Mouse (Mus musculus) neural tube, embryonic 12.5 days (tissue): Measurements from ENCODE around the gene Fbxw11. TPM values are rescaled to one million over a fixed set of nuclear protein-coding genes. Genes with fewer than 3 reads are reported as not detected.
"Not testable (repeated sequence)": the region's sequence is repeated elsewhere in the genome, so short reads cannot be mapped to it uniquely, and the experiment has no call there.

Experiments used
- ATAC-seq: fragments of 200-750 bp; cut with Nextera tagmentation; 2 replicates; pipeline ENCODE4 v1.8.0; 2017; ENCODE audit warnings: low read depth, mild to moderate bottlenecking, moderate TSS enrichment, moderate library complexity; ENCODE audit not compliant: low FRiP score
- H3K27ac ChIP-seq: fragments of 300-500 bp; sonication (generic); 2 replicates; pipeline ENCODE4 v1.5.1; 2016
- H3K27me3 ChIP-seq: fragments of 300-500 bp; sonication (generic); replicated peaks from 2 replicates; pipeline ENCODE4 v1.6.1; 2016; ENCODE audit warnings: mild to moderate bottlenecking
- H3K36me3 ChIP-seq: fragments of 300-500 bp; sonication (generic); 2 replicates; pipeline ENCODE4 v1.6.1; 2016; ENCODE audit warnings: mild to moderate bottlenecking
- H3K4me1 ChIP-seq: fragments of 300-500 bp; sonication (generic); 2 replicates; pipeline ENCODE4 v1.6.1; 2016
- H3K4me2 ChIP-seq: fragments of 300-500 bp; sonication (generic); replicated peaks from 2 replicates; pipeline ENCODE4 v1.6.1; 2016; ENCODE audit warnings: mild to moderate bottlenecking
- H3K4me3 ChIP-seq: fragments of 300-500 bp; sonication (generic); 2 replicates; pipeline ENCODE4 v1.5.1; 2016
- H3K9ac ChIP-seq: fragments of 300-500 bp; sonication (generic); 2 replicates; pipeline ENCODE4 v1.6.1; 2016; ENCODE audit warnings: mild to moderate bottlenecking
- H3K9me3 ChIP-seq: fragments of 300-500 bp; sonication (generic); 2 replicates; pipeline ENCODE4 v1.6.1; 2016; ENCODE audit warnings: mild to moderate bottlenecking
- WGBS: fragments of 180-500 bp; shearing (Covaris S2); methylation state at CpG from one replicate; pipeline ENCODE4 v1.1.7; 2016; 5-methylcytosine and 5-hydroxymethylcytosine counted together
- polyA plus RNA-seq: library from polyadenylated mRNA; unstranded; fragments of >200 nt; fragmentation: Nextera tagmentation; extraction: Ambion mirVana; gene quantifications from 2 replicates; pipeline ENCODE4 v1.2.1, GENCODE M21; 2016

Gene Fbxw11
- polyA plus RNA-seq, 1 experiment from 2014 or later = 121 TPM

GRCm38 (mm10) chr11:32682335-32683102, 40.0 kb downstream of the Fbxw11 start:
- WGBS = 87% methylated on average over 5 of the region's 5 CpGs
- ATAC-seq = no peak
- no peaks in the 10 kb centered on the region for H3K36me3 ChIP-seq
- H3K4me2 ChIP-seq = no peak overlapping the region
- H3K9me3 ChIP-seq = no peaks in the 10 kb centered on the region
- no peak overlapping the region for H3K27ac ChIP-seq
- no peaks in the 10 kb centered on the region for H3K27me3 ChIP-seq
- no peak overlapping the region for H3K4me3 ChIP-seq
- H3K9ac ChIP-seq = no peak overlapping the region
- H3K4me1 ChIP-seq = peaks cover 7% of the 10 kb centered on the region; the same call in 1 of the 2 replicates

DNA sequence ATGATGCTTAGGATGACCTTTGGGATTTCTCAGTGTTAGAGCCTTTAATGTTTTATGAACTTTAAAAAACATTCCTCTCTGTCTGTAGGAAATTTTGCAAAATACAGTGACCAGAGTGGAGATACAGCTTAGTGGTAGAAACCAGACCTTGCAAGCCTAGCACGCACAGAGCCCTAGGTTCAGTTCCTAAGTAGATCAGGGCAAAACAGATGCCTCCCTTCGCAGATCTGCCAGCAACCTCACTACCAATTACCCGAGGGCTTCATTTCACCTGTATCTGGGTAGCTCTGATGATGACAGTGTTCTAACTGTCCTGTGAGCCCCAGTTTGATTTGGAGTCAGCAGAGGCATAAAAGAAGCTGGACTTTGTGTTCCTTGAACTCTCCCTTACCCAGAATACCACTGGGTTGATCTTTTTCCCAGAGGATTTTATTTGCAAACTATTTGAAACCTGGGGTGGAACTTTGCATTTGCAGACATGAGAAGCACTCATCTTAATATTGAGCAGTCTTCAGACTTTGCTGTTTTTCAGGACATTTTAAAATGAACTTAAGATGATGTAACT, 42.2 kb downstream of the Fbxw11 start:
- H3K9ac ChIP-seq = no peak overlapping the region
- H3K4me1 ChIP-seq = peaks cover 7% of the 10 kb centered on the region; the same call in 1 of the 2 replicates
- H3K9me3 ChIP-seq = no peaks in the 10 kb centered on the region
- no peak overlapping the region for H3K27ac ChIP-seq
- no peaks in the 10 kb centered on the region for H3K27me3 ChIP-seq
- no peak overlapping the region for H3K4me2 ChIP-seq
- WGBS = 83% methylated on average over 3 of the region's 3 CpGs
- H3K36me3 ChIP-seq = no peaks in the 10 kb centered on the region
- ATAC-seq = no peak
- H3K4me3 ChIP-seq = no peak overlapping the region

DNA sequence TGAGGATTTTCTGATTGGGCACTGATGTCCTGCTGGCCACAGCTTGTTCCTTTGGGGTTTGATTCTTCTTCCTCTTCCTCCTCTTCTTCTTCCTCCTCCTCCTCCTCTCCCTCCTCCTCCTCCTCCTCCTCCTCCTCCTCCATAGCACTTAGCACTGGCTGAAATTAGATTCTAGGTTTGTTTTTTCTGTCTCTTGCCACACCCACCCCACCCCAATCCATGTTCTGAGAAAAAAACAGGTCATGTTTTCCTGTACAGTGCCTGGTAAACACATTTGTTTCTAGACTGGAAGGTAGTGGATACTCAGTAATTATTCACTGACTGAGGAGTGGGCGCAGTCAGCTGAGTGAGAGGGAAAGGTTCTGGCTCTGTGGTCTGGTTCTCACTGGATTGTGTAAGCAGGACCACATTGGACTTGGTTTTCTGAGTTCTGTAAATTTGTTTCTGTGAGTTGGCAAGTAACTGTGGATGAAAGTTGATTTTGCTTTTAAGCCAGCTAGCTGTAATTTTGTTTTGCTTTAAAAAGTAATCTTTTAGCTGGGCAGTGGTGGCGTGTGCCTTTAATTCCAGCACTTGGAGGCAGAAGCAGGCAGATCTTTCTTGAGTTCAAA, 45.8 kb downstream of the Fbxw11 start:
- Histone ChIP-seq H3K4me1 (no peaks in the 10 kb centered on the region; the same call in 1 of the 2 replicates), H3K4me2 (no peak overlapping the region), H3K27ac (no peak overlapping the region), H3K36me3 (no peaks in the 10 kb centered on the region), H3K4me3 (no peak overlapping the region), H3K9ac (no peak overlapping the region), H3K27me3 (no peaks in the 10 kb centered on the region), H3K9me3 (no peaks in the 10 kb centered on the region)
- 93% methylated on average over 2 of the region's 2 CpGs for WGBS
- ATAC-seq = no peak

DNA sequence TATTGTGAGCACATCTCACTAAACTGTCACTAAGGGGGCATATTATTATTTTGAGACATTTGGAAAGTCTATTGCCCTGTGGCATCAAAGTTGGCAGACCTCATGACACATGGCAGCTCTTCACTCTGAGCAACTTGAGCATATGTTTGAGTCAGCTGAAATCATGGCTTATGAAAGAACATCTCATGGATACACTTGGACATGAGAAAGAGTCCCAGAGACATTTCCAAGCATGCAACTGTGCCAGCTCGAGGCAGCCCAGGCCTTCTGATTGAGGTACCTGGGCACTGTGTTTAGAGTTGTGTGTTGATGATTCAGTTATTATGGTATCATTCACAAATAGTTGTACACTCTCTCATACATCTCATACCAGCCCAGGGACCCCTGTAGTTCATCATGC, 47.0 kb downstream of the Fbxw11 start:
- Histone ChIP-seq H3K4me3 (no peak overlapping the region), H3K27ac (no peak overlapping the region), H3K9me3 (no peaks in the 10 kb centered on the region), H3K36me3 (no peaks in the 10 kb centered on the region), H3K9ac (no peak overlapping the region), H3K4me2 (no peak overlapping the region), H3K4me1 (peaks cover 9% of the 10 kb centered on the region; the same call in 1 of the 2 replicates), H3K27me3 (no peaks in the 10 kb centered on the region)
- no peak for ATAC-seq
- WGBS = 95% methylated on average over 1 of the region's 1 CpGs

DNA sequence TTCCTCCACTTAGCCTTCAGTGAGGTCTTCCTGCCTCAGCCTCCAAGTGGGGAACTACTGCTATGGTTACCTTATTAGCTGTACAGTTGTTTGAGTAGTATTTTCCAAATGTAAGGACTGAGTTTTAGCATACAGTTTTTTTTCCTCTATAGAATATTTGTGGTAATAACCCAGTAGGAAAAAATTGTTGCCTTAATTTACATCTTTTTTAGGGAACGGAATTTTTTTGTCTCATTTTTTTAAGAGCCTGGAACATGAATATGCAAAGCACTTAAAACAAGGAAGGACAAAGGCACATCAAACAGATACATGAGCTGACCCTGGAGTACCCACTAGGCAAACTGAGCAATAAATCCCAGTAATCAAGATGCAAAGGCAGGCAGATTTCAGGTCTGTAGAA, 50.3 kb downstream of the Fbxw11 start:
- Histone ChIP-seq H3K4me2 (no peak overlapping the region), H3K27me3 (no peaks in the 10 kb centered on the region), H3K9ac (no peak overlapping the region), H3K27ac (no peak overlapping the region), H3K9me3 (no peaks in the 10 kb centered on the region), H3K4me1 (peaks cover 15% of the 10 kb centered on the region; the same call in 1 of the 2 replicates), H3K4me3 (no peak overlapping the region), H3K36me3 (no peaks in the 10 kb centered on the region)
- ATAC-seq = no peak
- 80% methylated on average over 1 of the region's 1 CpGs for WGBS

GRCm38 (mm10) chr11:32693431-32694141, 51.1 kb downstream of the Fbxw11 start:
- ATAC-seq = no peak
- Histone ChIP-seq H3K36me3 (no peaks in the 10 kb centered on the region), H3K4me1 (peaks cover 19% of the 10 kb centered on the region; the same call in 1 of the 2 replicates), H3K9ac (no peak overlapping the region), H3K27me3 (no peaks in the 10 kb centered on the region), H3K4me2 (no peak overlapping the region), H3K9me3 (no peaks in the 10 kb centered on the region), H3K27ac (no peak overlapping the region), H3K4me3 (no peak overlapping the region)
- WGBS = 51% methylated on average over 7 of the region's 7 CpGs

GRCm38 (mm10) chr11:32694322-32695003, 51.9 kb downstream of the Fbxw11 start:
- peaks cover 19% of the 10 kb centered on the region; the same call in 1 of the 2 replicates for H3K4me1 ChIP-seq
- H3K27ac ChIP-seq, H3K9ac ChIP-seq, H3K4me3 ChIP-seq, H3K36me3 ChIP-seq, ATAC-seq, H3K9me3 ChIP-seq, H3K4me2 ChIP-seq, H3K27me3 ChIP-seq: not testable (repeated sequence)
- 68% methylated on average over 9 of the region's 9 CpGs for WGBS

DNA sequence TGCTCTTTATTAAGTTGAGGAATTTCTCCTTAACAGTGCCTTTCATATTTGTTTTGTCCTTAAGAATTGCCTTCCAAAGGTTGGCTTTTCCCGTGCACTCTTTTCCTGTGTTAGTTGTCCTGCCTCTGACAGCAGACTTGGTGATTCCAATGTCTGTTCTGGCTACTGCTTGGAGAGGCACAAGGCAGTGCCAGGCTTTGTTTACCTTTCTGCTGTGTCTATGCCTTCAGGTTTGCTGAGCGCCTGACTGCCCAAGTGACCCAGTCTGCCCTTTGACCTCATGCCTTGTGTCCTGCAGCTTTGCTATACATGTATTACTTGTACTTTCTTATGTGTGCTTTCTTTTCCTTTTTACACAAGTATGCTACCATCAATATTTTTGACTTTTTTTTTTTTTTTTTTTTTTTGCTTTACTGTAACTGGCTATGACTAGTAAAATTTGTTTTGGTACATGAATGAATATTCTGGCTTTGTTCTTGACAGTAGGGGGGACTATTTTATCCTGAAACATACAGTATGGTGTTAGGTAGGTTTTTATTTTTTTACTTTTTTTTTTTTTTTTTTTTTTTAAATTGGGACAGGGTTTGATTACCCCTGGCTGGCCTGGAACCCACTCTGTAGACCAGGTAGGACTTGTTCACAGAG, 54.0 kb downstream of the Fbxw11 start:
- Histone ChIP-seq H3K4me2 (no peak overlapping the region), H3K4me3 (no peak overlapping the region), H3K36me3 (no peaks in the 10 kb centered on the region), H3K27ac (no peak overlapping the region), H3K4me1 (peaks cover 19% of the 10 kb centered on the region; the same call in 1 of the 2 replicates), H3K9ac (no peak overlapping the region), H3K27me3 (no peaks in the 10 kb centered on the region), H3K9me3 (no peaks in the 10 kb centered on the region)
- no peak for ATAC-seq
- 59% methylated on average over 2 of the region's 2 CpGs for WGBS

GRCm38 (mm10) chr11:32697695-32698094, 55.2 kb downstream of the Fbxw11 start:
- WGBS = 72% methylated on average over 3 of the region's 3 CpGs

GRCm38 (mm10) chr11:32699913-32700493, 57.5 kb downstream of the Fbxw11 start:
- no peak overlapping the region for H3K27ac ChIP-seq
- H3K9me3 ChIP-seq = no peaks in the 10 kb centered on the region
- no peak overlapping the region for H3K4me3 ChIP-seq
- no peak for ATAC-seq
- no peaks in the 10 kb centered on the region for H3K27me3 ChIP-seq
- no peaks in the 10 kb centered on the region for H3K36me3 ChIP-seq
- H3K9ac ChIP-seq = no peak overlapping the region
- H3K4me1 ChIP-seq = peaks cover 20% of the 10 kb centered on the region
- WGBS = 84% methylated on average over 3 of the region's 3 CpGs
- no peak overlapping the region for H3K4me2 ChIP-seq

More at GRCm38 (mm10) chr11:32697695-32698094, 55.2 kb downstream of the Fbxw11 start:
- Histone ChIP-seq H3K9me3 (no peaks in the 10 kb centered on the region), H3K9ac (no peak overlapping the region), H3K27ac (no peak overlapping the region), H3K4me2 (no peak overlapping the region), H3K27me3 (no peaks in the 10 kb centered on the region), H3K36me3 (no peaks in the 10 kb centered on the region), H3K4me3 (no peak overlapping the region), H3K4me1 (peaks cover 24% of the 10 kb centered on the region)
- no peak for ATAC-seq

- Histone ChIP-seq H3K4me3 (no peak overlapping the region), H3K9ac (no peak overlapping the region), H3K27me3 (no peaks in the 10 kb centered on the region), H3K9me3 (no peaks in the 10 kb centered on the region), H3K27ac (no peak overlapping the region), H3K4me1 (peaks cover 14% of the 10 kb centered on the region), H3K36me3 (no peaks in the 10 kb centered on the region), H3K4me2 (no peak overlapping the region)
- 76% methylated on average over 3 of the region's 3 CpGs for WGBS
- ATAC-seq = no peak
Observed at GRCm38 (mm10) chr11:32701566-32701965, 59.0 kb downstream of the Fbxw11 start.
